Mouse (Mus musculus) embryonic facial prominence, embryonic 15.5 days (tissue): Measurements from ENCODE around the gene Rab43. TPM values are rescaled to one million over a fixed set of nuclear protein-coding genes. Genes with fewer than 3 reads are reported as not detected.
A peak's percentile ranks its signal among the peaks of the same experiment; 100 is the strongest.

Experiments
- ATAC-seq: fragments of 200-750 bp; cut with Nextera tagmentation; 2 replicates; pipeline ENCODE4 v1.8.0; 2017; ENCODE audit warnings: low read depth, moderate TSS enrichment; ENCODE audit not compliant: insufficient number of reproducible peaks, low FRiP score, low TSS enrichment
- H3K27ac ChIP-seq: fragments of 300-500 bp; sonication (generic); replicated peaks from 2 replicates; pipeline ENCODE4 v1.5.1; 2015; ENCODE audit warnings: mild to moderate bottlenecking, inconsistent platforms
- H3K27me3 ChIP-seq: fragments of 300-500 bp; sonication (generic); 2 replicates; pipeline ENCODE4 v1.6.1; 2015; ENCODE audit warnings: inconsistent platforms
- H3K36me3 ChIP-seq: fragments of 300-500 bp; sonication (generic); 2 replicates; pipeline ENCODE4 v1.6.1; 2015; ENCODE audit warnings: mild to moderate bottlenecking, inconsistent platforms
- H3K4me1 ChIP-seq: fragments of 300-500 bp; sonication (generic); 2 replicates; pipeline ENCODE4 v1.6.1; 2015; ENCODE audit warnings: inconsistent platforms
- H3K4me2 ChIP-seq: fragments of 300-500 bp; sonication (generic); replicated peaks from 2 replicates; pipeline ENCODE4 v1.6.1; 2015; ENCODE audit warnings: mild to moderate bottlenecking, inconsistent platforms
- H3K4me3 ChIP-seq: fragments of 300-500 bp; sonication (generic); replicated peaks from 2 replicates; pipeline ENCODE4 v1.5.1; 2015; ENCODE audit warnings: mild to moderate bottlenecking, inconsistent platforms
- H3K9ac ChIP-seq: fragments of 300-500 bp; sonication (generic); 2 replicates; pipeline ENCODE4 v1.6.1; 2015; ENCODE audit warnings: inconsistent platforms
- H3K9me3 ChIP-seq: fragments of 300-500 bp; sonication (generic); replicated peaks from 2 replicates; pipeline ENCODE4 v1.6.1; 2016; ENCODE audit warnings: inconsistent platforms
- WGBS: fragments of 180-500 bp; shearing (Covaris S2); methylation state at CpG from one replicate; pipeline ENCODE4 v1.1.7; 2015; 5-methylcytosine and 5-hydroxymethylcytosine counted together
- polyA plus RNA-seq: library from polyadenylated mRNA; unstranded; fragments of >200 nt; fragmentation: Nextera tagmentation; extraction: Ambion mirVana; gene quantifications from 2 replicates; pipeline ENCODE4 v1.2.1, GENCODE M21; 2015

Gene Rab43
- polyA plus RNA-seq, 1 experiment from 2014 or later = 18.0 TPM

DNA sequence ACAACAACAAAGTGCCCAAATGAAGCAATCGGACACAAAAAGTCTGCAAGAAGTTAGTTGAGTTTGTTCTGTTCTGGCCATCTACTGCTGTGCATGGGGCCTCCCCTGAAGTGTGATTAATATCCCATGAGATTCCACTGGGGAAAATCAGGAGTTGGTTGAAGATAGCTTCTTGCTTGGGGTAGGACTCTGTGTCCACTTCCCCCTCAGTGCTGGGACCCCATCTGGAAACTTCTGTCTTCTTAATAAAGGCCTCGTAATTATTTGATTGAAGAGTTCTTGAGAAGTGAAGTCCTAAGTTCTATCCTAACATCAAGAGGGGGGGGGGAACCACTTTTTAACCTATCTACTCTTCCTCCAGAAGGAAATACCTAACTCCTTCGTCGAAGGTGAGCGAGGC is 49.8 kb downstream of the Rab43 start:
- no peaks in the 10 kb centered on the region for H3K4me1 ChIP-seq
- no peak overlapping the region for H3K4me3 ChIP-seq
- H3K4me2 ChIP-seq = no peak overlapping the region
- WGBS = 79% methylated on average over 5 of the region's 5 CpGs
- no peaks in the 10 kb centered on the region for H3K36me3 ChIP-seq
- H3K27ac ChIP-seq = no peak overlapping the region
- H3K9me3 ChIP-seq = no peaks in the 10 kb centered on the region
- H3K27me3 ChIP-seq = no peaks in the 10 kb centered on the region
- ATAC-seq = no peak
- no peak overlapping the region for H3K9ac ChIP-seq

DNA sequence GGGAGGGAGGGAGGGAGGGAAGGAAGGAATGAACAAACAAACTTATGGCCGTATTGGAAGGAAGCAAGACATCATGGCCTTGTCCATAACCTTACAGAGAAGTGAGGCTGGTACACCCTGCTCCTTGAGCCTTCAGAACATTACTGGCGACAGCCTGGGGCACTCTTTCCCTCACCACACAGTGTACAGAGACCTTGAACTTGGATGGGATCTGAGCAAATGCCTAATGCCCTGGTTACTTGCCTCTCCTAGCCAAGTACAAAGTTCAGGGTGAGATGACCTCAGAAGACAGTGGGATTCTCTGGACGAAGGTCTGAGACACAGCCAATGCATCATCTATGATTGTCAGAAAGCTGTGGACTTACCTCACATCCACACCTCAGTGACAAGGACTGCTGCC is 52.1 kb downstream of the Rab43 start:
- H3K27me3 ChIP-seq = no peaks in the 10 kb centered on the region
- 60% methylated on average over 3 of the region's 3 CpGs for WGBS
- H3K4me2 ChIP-seq = no peak overlapping the region
- H3K4me1 ChIP-seq = no peaks in the 10 kb centered on the region
- no peak overlapping the region for H3K4me3 ChIP-seq
- H3K36me3 ChIP-seq = no peaks in the 10 kb centered on the region
- H3K9ac ChIP-seq = no peak overlapping the region
- ATAC-seq = no peak
- H3K9me3 ChIP-seq = no peaks in the 10 kb centered on the region
- H3K27ac ChIP-seq = no peak overlapping the region

DNA sequence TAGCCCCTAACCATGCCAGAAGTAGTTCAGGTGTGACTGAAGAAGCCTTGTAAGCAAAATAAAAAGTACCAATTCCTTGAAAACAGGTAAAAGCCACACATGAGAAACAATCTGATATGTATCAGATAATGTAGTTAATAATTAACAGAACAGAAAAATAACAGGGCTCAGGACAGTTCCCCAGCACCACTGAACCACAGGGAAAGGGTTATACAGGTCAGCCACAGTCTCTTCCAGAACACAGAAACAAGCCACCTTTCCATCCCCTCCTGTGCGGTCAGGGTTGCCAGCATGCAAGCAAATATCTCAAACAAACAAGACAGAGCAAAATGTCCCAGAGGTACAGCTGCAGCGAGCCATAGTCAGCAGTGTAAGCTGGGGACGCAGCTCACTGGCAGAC is 52.6 kb downstream of the Rab43 start:
- Histone ChIP-seq H3K4me3 (no peak overlapping the region), H3K4me1 (no peaks in the 10 kb centered on the region), H3K9me3 (no peaks in the 10 kb centered on the region), H3K27me3 (no peaks in the 10 kb centered on the region), H3K36me3 (no peaks in the 10 kb centered on the region), H3K4me2 (no peak overlapping the region), H3K27ac (no peak overlapping the region), H3K9ac (no peak overlapping the region)
- no peak for ATAC-seq
- WGBS = 68% methylated on average over 3 of the region's 3 CpGs

GRCm38 (mm10) chr6:87756896-87757295 is 55.1 kb downstream of the Rab43 start:
- no peaks in the 10 kb centered on the region for H3K27me3 ChIP-seq
- no peaks in the 10 kb centered on the region for H3K4me1 ChIP-seq
- no peaks in the 10 kb centered on the region for H3K9me3 ChIP-seq
- no peaks in the 10 kb centered on the region for H3K36me3 ChIP-seq
- no peak overlapping the region for H3K9ac ChIP-seq
- 80% methylated on average over 8 of the region's 8 CpGs for WGBS
- H3K27ac ChIP-seq = no peak overlapping the region
- no peak for ATAC-seq
- no peak overlapping the region for H3K4me2 ChIP-seq
- no peak overlapping the region for H3K4me3 ChIP-seq

- Histone ChIP-seq H3K27ac (no peak overlapping the region), H3K4me3 (no peak overlapping the region), H3K9ac (no peak overlapping the region), H3K36me3 (no peaks in the 10 kb centered on the region), H3K4me2 (no peak overlapping the region), H3K4me1 (no peaks in the 10 kb centered on the region), H3K27me3 (no peaks in the 10 kb centered on the region), H3K9me3 (no peaks in the 10 kb centered on the region)
- ATAC-seq = no peak
- 81% methylated on average over 4 of the region's 4 CpGs for WGBS
Measured at GRCm38 (mm10) chr6:87755196-87755595, 56.8 kb downstream of the Rab43 start.

- 87% methylated on average over 6 of the region's 6 CpGs for WGBS
Measured at GRCm38 (mm10) chr6:87751574-87751973, 60.4 kb downstream of the Rab43 start.

GRCm38 (mm10) chr6:87750184-87750910 is 61.6 kb downstream of the Rab43 start:
- Histone ChIP-seq H3K4me2 (no peak overlapping the region), H3K9ac (no peak overlapping the region), H3K27me3 (no peaks in the 10 kb centered on the region), H3K4me1 (peaks cover 12% of the 10 kb centered on the region; the same call in 1 of the 2 replicates), H3K27ac (no peak overlapping the region), H3K9me3 (no peaks in the 10 kb centered on the region), H3K4me3 (no peak overlapping the region), H3K36me3 (no peaks in the 10 kb centered on the region)
- no peak for ATAC-seq
- 81% methylated on average over 8 of the region's 8 CpGs for WGBS

More at GRCm38 (mm10) chr6:87751574-87751973, 60.4 kb downstream of the Rab43 start:
- Histone ChIP-seq H3K9ac (no peak overlapping the region), H3K36me3 (no peaks in the 10 kb centered on the region), H3K9me3 (no peaks in the 10 kb centered on the region), H3K4me2 (no peak overlapping the region), H3K27me3 (no peaks in the 10 kb centered on the region), H3K4me1 (peaks cover 7% of the 10 kb centered on the region; the same call in 1 of the 2 replicates), H3K27ac (no peak overlapping the region), H3K4me3 (no peak overlapping the region)
- no peak for ATAC-seq

DNA sequence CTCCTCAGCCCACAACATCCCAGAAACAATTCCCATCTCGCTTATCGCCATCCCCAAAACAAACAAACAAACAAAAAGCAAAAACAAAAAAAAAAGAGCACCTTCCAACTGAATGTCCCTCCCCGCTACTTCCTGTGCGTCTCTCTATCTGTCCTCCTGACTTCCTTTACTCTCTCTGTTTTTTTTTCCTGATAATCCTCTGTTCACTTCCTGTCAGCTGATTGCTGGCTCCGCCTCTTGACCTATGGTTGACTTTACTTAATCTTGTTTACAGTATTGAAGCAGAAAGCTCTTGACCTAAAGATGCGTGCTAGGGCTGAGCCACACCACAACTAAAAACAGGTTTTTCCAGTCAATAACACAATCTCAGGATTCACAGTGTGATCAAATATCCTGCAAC is 63.4 kb downstream of the Rab43 start:
- 85% methylated on average over 6 of the region's 6 CpGs for WGBS
- H3K9ac ChIP-seq = no peak overlapping the region

GRCm38 (mm10) chr6:87748078-87748477 is 63.9 kb downstream of the Rab43 start:
- Histone ChIP-seq H3K4me2 (no peak overlapping the region), H3K4me1 (peaks cover 12% of the 10 kb centered on the region; the same call in 1 of the 2 replicates), H3K27ac (no peak overlapping the region), H3K27me3 (no peaks in the 10 kb centered on the region), H3K4me3 (no peak overlapping the region), H3K9ac (no peak overlapping the region), H3K36me3 (no peaks in the 10 kb centered on the region), H3K9me3 (no peaks in the 10 kb centered on the region)
- 75% methylated on average over 2 of the region's 2 CpGs for WGBS
- ATAC-seq = no peak

More for the DNA sequence above, 63.4 kb downstream of the Rab43 start:
- H3K4me1 ChIP-seq = peaks cover 12% of the 10 kb centered on the region; the same call in 1 of the 2 replicates
- no peak overlapping the region for H3K27ac ChIP-seq
- H3K9me3 ChIP-seq = no peaks in the 10 kb centered on the region
- H3K27me3 ChIP-seq = no peaks in the 10 kb centered on the region
- H3K36me3 ChIP-seq = no peaks in the 10 kb centered on the region
- ATAC-seq = no peak
- no peak overlapping the region for H3K4me3 ChIP-seq
- no peak overlapping the region for H3K4me2 ChIP-seq

DNA sequence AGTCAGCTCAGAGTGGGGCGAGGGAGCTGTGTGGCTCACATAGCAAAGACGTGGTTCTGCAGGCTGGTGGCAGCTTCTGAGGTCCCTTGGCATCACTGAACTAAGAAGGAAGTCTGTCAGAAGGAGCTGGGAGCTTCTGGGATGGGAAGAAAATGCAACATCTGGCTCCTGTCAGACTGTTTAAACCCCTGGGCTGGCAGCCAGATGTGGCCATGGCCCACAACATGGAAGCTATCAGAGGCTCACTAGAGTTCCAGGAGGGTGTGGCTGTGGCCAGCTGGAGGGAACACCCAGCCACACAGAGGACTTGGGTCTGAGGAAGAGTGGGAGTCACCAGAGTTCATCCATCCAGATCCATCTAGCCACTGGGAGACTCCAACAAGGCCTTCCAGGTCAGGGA is 65.1 kb downstream of the Rab43 start:
- Histone ChIP-seq H3K9me3 (no peaks in the 10 kb centered on the region), H3K4me1 (peaks cover 12% of the 10 kb centered on the region; the same call in 1 of the 2 replicates), H3K4me3 (no peak overlapping the region), H3K9ac (no peak overlapping the region), H3K27ac (0 out of 2 replicates have a peak overlapping the region, but pooled peaks have one; percentile 58), H3K4me2 (no peak overlapping the region), H3K36me3 (no peaks in the 10 kb centered on the region), H3K27me3 (no peaks in the 10 kb centered on the region)
- WGBS = 33% methylated on average over 2 of the region's 2 CpGs
- peak; percentile 45 for ATAC-seq

GRCm38 (mm10) chr6:87746059-87746458 is 65.9 kb downstream of the Rab43 start:
- Histone ChIP-seq H3K9ac (no peak overlapping the region), H3K27ac (no peak overlapping the region), H3K4me1 (peaks cover 12% of the 10 kb centered on the region; the same call in 1 of the 2 replicates), H3K27me3 (no peaks in the 10 kb centered on the region), H3K36me3 (no peaks in the 10 kb centered on the region), H3K4me2 (no peak overlapping the region), H3K4me3 (no peak overlapping the region), H3K9me3 (no peaks in the 10 kb centered on the region)
- ATAC-seq = no peak
- 39% methylated on average over 3 of the region's 3 CpGs for WGBS

GRCm38 (mm10) chr6:87745301-87745700 is 66.7 kb downstream of the Rab43 start:
- H3K9me3 ChIP-seq = no peaks in the 10 kb centered on the region
- H3K9ac ChIP-seq = no peak overlapping the region
- H3K4me2 ChIP-seq = no peak overlapping the region
- H3K27me3 ChIP-seq = no peaks in the 10 kb centered on the region
- H3K4me3 ChIP-seq = no peak overlapping the region
- no peak for ATAC-seq
- 54% methylated on average over 1 of the region's 1 CpGs for WGBS
- peaks cover 12% of the 10 kb centered on the region; the same call in 1 of the 2 replicates for H3K4me1 ChIP-seq
- no peaks in the 10 kb centered on the region for H3K36me3 ChIP-seq
- no peak overlapping the region for H3K27ac ChIP-seq
